Mouse (Mus musculus): ENCODE measurements around the gene Rbm12b1. TPM values are rescaled to one million over a fixed set of nuclear protein-coding genes. Genes with fewer than 3 reads are reported as not detected.
A peak's percentile ranks its signal among the peaks of the same experiment; 100 is the strongest.
"Not testable (repeated sequence)": the region's sequence is repeated elsewhere in the genome, so short reads cannot be mapped to it uniquely, and the experiment has no call there.

The Rbm12b1 gene
- 15.1 and 31.9 TPM in 2 replicates for total RNA-seq (2014; rRNA removed)
- 3.6 and 5.3 TPM in 2 replicates for polyA plus RNA-seq (2015; fragmentation: Nextera tagmentation; extraction: Ambion mirVana)

DNA sequence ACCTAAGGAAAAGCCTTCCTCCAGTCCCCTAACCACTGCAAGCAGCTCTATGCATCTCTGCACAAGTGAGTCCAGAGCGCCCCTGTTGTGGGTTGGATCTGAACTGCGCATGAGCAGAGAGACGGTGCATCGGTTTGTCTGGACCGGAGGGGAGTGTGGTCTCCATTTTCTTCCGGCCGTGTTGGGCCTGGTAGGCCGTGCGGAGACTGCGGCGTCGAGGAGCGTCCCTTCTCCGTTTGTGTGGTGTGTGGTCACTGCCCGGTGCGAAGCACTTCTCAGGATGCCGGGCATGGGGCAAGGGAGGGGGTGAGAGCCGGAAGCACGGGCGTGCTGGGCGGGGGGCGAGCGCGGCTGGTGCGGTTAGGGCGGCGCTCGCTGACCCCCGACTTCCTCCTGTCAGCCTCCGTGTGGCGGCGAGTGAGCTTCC lies at the start of gene Rbm12b1:
TSS of gene Rbm12b1 (plus strand) at position 124 of the 427 bp plus-strand sequence.
- DNase-seq: peak; percentile 92
- Histone ChIP-seq H3K9ac (peak within 1 kb of the TSS; percentile 54), H3K4me3 (ENCODE audit: low read depth, low read length) (peak within 1 kb of the TSS; percentile 35), H3K27ac (ENCODE audit: low read depth, low read length) (peak within 1 kb of the TSS; percentile 81), H3K4me2 (ENCODE audit: low read depth) (peak within 1 kb of the TSS; percentile 44)
- H3K9me3 ChIP-seq (ENCODE audit: low read length); H3K36me3 ChIP-seq (ENCODE audit: insufficient read depth); H3K27me3 ChIP-seq (ENCODE audit: insufficient read depth, low read length); H3K4me1 ChIP-seq (ENCODE audit: insufficient read depth): not testable (repeated sequence)
- peak; percentile 100 for ATAC-seq
- 0 out of 2 replicates have a peak, but pooled peaks have one; percentile 28 for TF ChIP-seq CTCF (IDR thresholded peaks at IDR 0.05; ENCODE audit: low read depth)
- WGBS: 2% methylated on average over 16 of the region's 32 CpGs

DNA sequence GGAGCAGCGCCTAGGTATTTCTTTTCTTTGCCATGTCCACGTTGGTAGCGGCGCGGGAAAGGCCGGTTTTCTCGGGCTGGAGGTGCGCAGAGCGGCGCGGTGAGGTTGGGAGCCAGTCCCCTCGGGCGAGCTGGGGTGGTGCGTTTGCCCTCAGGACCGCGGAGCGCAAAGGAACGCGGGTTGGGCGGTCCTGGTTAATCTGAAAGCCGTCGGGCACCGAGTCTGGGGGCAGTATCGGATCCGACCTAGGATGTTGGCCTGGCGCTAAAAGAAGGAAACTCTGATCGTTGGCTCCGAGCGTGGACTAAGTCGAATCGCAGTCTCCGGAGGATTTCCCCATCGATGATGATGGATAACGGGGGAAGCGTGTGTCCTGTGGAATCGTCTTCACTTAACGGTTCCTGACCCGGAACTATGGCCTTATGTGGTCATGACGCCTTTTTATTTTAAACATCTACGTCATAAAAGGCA lies 563 bp downstream of the Rbm12b1 start:
- not testable (repeated sequence) for H3K27ac ChIP-seq (ENCODE audit: low read depth, low read length)
- peak; percentile 27 for DNase-seq

DNA sequence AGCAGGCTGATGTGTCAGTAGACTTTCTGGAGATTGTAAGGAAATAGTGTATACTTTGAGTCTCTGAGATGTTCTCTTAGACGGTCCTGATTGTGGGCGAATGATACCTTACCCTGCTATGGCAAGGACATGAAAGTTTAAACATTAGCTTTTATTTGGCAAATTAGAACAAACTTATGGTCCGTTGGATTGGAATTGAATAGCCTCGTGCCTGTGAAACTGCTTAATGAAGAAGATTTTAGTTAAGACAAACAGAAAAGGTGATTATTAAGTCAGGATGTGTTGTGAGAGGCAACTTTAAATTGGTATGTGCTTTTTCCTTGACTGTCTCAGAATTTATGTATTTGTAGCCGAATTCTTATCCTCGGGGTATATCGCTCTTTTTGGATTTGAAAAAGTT lies 1.5 kb downstream of the Rbm12b1 start:
- not testable (repeated sequence) for H3K27ac ChIP-seq (ENCODE audit: low read depth, low read length); ATAC-seq; H3K9me3 ChIP-seq (ENCODE audit: low read length); H3K4me3 ChIP-seq (ENCODE audit: low read depth, low read length); H3K36me3 ChIP-seq (ENCODE audit: insufficient read depth); H3K27me3 ChIP-seq (ENCODE audit: insufficient read depth, low read length); H3K4me2 ChIP-seq (ENCODE audit: low read depth); H3K9ac ChIP-seq; DNase-seq; H3K4me1 ChIP-seq (ENCODE audit: insufficient read depth)
- 84% methylated on average over 6 of the region's 7 CpGs for WGBS

More for the DNA sequence above, 563 bp downstream of the Rbm12b1 start:
- H3K9me3 ChIP-seq (ENCODE audit: low read length); H3K27me3 ChIP-seq (ENCODE audit: insufficient read depth, low read length); H3K4me1 ChIP-seq (ENCODE audit: insufficient read depth); H3K36me3 ChIP-seq (ENCODE audit: insufficient read depth): not testable (repeated sequence)
- Histone ChIP-seq H3K4me3 (ENCODE audit: low read depth, low read length) (peak overlapping the region; percentile 33), H3K4me2 (ENCODE audit: low read depth) (peak overlapping the region; percentile 44), H3K9ac (peak overlapping the region; percentile 54)
- 8% methylated on average over 22 of the region's 40 CpGs for WGBS
- ATAC-seq: peak; percentile 80

DNA sequence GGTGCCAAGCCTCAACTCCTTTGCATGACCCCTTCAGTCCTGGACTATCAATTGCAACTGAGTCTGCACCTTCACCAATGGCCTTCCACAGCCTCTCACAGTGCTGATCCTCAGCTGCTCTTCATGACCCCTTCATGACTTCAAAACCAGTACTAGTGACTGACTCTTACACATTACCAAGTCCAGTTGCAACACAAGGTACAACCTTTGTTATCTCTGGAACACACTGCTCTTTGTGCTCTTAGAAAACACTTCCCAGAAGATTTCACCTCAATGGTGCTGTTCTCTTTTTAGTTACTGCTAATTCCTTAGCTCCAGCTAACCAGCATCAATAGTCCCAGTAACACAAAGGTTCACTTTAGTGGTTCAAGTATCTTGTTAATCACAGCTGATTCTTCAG lies 7.6 kb downstream of the Rbm12b1 start:
- Histone ChIP-seq H3K4me1 (ENCODE audit: insufficient read depth) (no peaks in the 10 kb centered on the region), H3K27ac (ENCODE audit: low read depth, low read length) (no peak overlapping the region), H3K9ac (no peak overlapping the region), H3K36me3 (ENCODE audit: insufficient read depth) (peaks cover 16% of the 10 kb centered on the region), H3K4me3 (ENCODE audit: low read depth, low read length) (no peak overlapping the region), H3K27me3 (ENCODE audit: insufficient read depth, low read length) (no peaks in the 10 kb centered on the region), H3K9me3 (ENCODE audit: low read length) (0 out of 2 replicates have a peak, but pooled peaks cover 7% of the 10 kb centered on the region), H3K4me2 (ENCODE audit: low read depth) (no peak overlapping the region)
- no peak for ATAC-seq
- no peak for TF ChIP-seq CTCF (IDR thresholded peaks at IDR 0.05; ENCODE audit: low read depth)
- no peak for DNase-seq

DNA sequence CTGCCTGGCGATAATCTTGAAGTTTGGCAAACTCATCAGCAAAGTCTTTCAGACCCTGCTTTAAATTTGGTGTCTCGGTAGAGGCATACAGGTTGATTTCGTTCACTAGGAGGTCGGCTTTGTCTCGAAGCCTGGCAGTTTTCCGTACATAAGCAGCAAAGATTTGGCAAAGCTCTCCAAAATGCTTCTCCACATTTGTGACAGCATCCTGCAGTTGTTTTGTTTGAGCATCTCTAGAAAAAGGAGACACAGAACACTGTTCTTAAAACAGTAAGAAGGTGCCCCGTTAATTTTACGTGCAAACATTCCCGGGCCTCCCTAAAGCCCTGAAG lies 30.9 kb downstream of the Rbm12b1 start:
- no peak for ATAC-seq

DNA sequence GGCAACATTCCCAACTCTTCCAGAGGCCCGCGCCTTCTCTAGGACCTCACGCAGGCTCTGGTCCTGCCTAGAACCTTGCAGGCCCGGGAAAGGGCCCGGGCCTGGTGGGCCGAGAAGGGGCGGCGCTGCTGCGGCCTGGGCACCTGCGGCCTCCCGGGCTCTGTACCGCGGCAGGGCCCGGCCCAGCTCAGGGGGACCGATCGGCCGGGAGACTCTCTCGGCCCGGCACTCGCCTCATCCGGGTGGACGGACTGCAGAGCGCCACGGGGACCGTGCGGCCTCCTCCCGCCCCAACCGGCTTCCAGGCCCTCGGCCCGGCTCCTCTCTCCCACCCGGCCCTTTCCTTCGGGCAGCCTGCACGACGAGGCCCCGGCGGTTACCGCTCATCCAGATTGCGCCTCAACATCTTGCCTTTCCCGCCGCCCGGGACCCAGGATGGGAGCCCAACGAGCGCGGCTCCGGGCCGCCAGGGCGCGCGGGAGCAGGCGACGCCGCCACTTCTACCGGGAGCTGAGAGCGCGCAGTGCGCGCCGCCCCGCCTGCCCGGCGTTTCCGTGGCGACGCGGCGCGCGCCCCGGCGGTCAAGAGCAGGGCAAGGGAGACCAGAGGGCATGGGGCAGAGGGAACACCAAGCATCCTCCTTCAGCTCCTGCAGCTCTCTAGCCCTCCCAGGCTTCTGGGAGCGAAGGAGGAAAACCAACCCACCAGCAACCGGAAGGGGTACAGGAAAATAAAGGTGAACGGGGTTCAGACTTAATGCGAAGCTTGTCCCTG lies 31.4 kb downstream of the Rbm12b1 start, which contains the start of gene Fam92a:
TSS of gene Fam92a (minus strand) at position 698 of the 774 bp plus-strand sequence.
- Histone ChIP-seq H3K27ac (ENCODE audit: low read depth, low read length) (peak within 1 kb of the TSS; percentile 95), H3K9me3 (ENCODE audit: low read length) (no peaks in the 10 kb centered on the region), H3K27me3 (ENCODE audit: insufficient read depth, low read length) (no peaks in the 10 kb centered on the region), H3K36me3 (ENCODE audit: insufficient read depth) (peaks cover 13% of the 10 kb centered on the region; the same call in 1 of the 2 replicates), H3K4me1 (ENCODE audit: insufficient read depth) (peaks cover 9% of the 10 kb centered on the region), H3K9ac (peak within 1 kb of the TSS; percentile 100), H3K4me3 (ENCODE audit: low read depth, low read length) (peak within 1 kb of the TSS; percentile 68), H3K4me2 (ENCODE audit: low read depth) (peak within 1 kb of the TSS; percentile 61)
- WGBS: 3% methylated on average over 74 of the region's 74 CpGs
- TF ChIP-seq CTCF (IDR thresholded peaks at IDR 0.05; ENCODE audit: low read depth): peak; percentile 4; the same call in 1 of the 2 replicates
- ATAC-seq: peak; percentile 93
- DNase-seq: peak; percentile 81

More for the DNA sequence above, 30.9 kb downstream of the Rbm12b1 start:
- Histone ChIP-seq H3K4me1 (ENCODE audit: insufficient read depth) (peaks cover 9% of the 10 kb centered on the region), H3K36me3 (ENCODE audit: insufficient read depth) (peaks cover 18% of the 10 kb centered on the region), H3K27ac (ENCODE audit: low read depth, low read length) (peak overlapping the region; percentile 95), H3K9ac (peak overlapping the region; percentile 100), H3K9me3 (ENCODE audit: low read length) (no peaks in the 10 kb centered on the region), H3K27me3 (ENCODE audit: insufficient read depth, low read length) (no peaks in the 10 kb centered on the region), H3K4me3 (ENCODE audit: low read depth, low read length) (peak overlapping the region; percentile 68), H3K4me2 (ENCODE audit: low read depth) (peak overlapping the region; percentile 61)
- no peak for TF ChIP-seq CTCF (IDR thresholded peaks at IDR 0.05; ENCODE audit: low read depth)
- 6% methylated on average over 9 of the region's 9 CpGs for WGBS
- no peak for DNase-seq

DNA sequence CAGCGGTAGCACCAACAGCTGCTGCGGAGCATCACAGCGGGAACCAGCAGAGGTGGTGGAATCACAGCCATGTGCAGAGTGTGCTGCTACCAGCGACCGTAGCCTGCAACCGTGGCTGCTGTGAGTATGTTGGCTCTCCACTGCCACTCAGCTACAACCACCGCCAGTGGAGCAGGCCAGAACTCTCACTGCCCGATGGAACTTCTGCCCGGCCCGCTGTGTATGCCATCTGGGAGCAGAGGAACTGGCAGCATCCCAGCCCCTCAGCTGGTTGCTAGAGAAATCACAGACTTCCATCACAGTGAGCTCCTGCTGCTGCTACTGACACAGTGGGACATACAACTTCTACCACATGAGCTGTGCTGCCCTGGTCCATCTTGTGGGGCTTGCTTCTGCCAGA lies 38.9 kb downstream of the Rbm12b1 start:
- 76% methylated on average over 10 of the region's 10 CpGs for WGBS
- Histone ChIP-seq H3K36me3 (ENCODE audit: insufficient read depth) (no peaks in the 10 kb centered on the region), H3K27ac (ENCODE audit: low read depth, low read length) (no peak overlapping the region), H3K4me3 (ENCODE audit: low read depth, low read length) (no peak overlapping the region), H3K4me2 (ENCODE audit: low read depth) (no peak overlapping the region), H3K27me3 (ENCODE audit: insufficient read depth, low read length) (no peaks in the 10 kb centered on the region), H3K9me3 (ENCODE audit: low read length) (no peaks in the 10 kb centered on the region), H3K9ac (no peak overlapping the region), H3K4me1 (ENCODE audit: insufficient read depth) (no peaks in the 10 kb centered on the region)
- TF ChIP-seq CTCF (IDR thresholded peaks at IDR 0.05; ENCODE audit: low read depth): no peak
- peak; percentile 76 for ATAC-seq
- peak; percentile 39 for DNase-seq

Other genes starting within 250 kb of the Rbm12b1 start
- gene Gm10604, start 159.0 kb upstream of the Rbm12b1 start, total RNA-seq (2014; rRNA removed): not detected in 2 replicates
- gene Gm10604, start 159.0 kb upstream of the Rbm12b1 start, polyA plus RNA-seq (2015; fragmentation: Nextera tagmentation; extraction: Ambion mirVana): 0.14 and 0.46 TPM in 2 replicates
- gene Rbm12b2, start 50.8 kb upstream of the Rbm12b1 start, total RNA-seq (2014; rRNA removed): 22.4 and 25.8 TPM in 2 replicates
- gene Rbm12b2, start 50.8 kb upstream of the Rbm12b1 start, polyA plus RNA-seq (2015; fragmentation: Nextera tagmentation; extraction: Ambion mirVana): 8.4 and 8.8 TPM in 2 replicates
- gene Fam92a, start 31.8 kb downstream of the Rbm12b1 start, total RNA-seq (2014; rRNA removed): 79.9 and 113 TPM in 2 replicates
- 131 and 137 TPM in 2 replicates for gene Fam92a, start 31.8 kb downstream of the Rbm12b1 start, polyA plus RNA-seq (2015; fragmentation: Nextera tagmentation; extraction: Ambion mirVana)

Data from forebrain, postnatal 0 days (tissue).